Mouse (Mus musculus): ENCODE measurements at regions not wholly inside any gene's neighbourhood (a gene's known extent, or its start where the extent isn't known, plus 50 kb on each side); places are given as distances from the start of the nearest gene placed in this dataset.

GRCm38 (mm10) chr3:45523281-45523680 is 145.1 kb downstream of the Pcdh10 start:
- H3K4me3 ChIP-seq, result no peak overlapping the region
- no peaks in the 10 kb centered on the region for H3K27me3 ChIP-seq (replicated peaks)
- no peaks in the 10 kb centered on the region for H3K9me3 ChIP-seq
- 87% methylated on average over 4 of the region's 4 CpGs for WGBS
- no peak overlapping the region for H3K27ac ChIP-seq
- no peak overlapping the region for H3K4me2 ChIP-seq (replicated peaks)
- H3K4me1 ChIP-seq, result no peaks in the 10 kb centered on the region
- H3K36me3 ChIP-seq, result no peaks in the 10 kb centered on the region
- no peak for ATAC-seq (ENCODE audit: low FRiP score, low read depth)
- no peak overlapping the region for H3K9ac ChIP-seq

- Histone ChIP-seq H3K4me1 (no peaks in the 10 kb centered on the region), H3K4me3 (no peak overlapping the region), H3K27me3 (replicated peaks) (no peaks in the 10 kb centered on the region), H3K9me3 (no peaks in the 10 kb centered on the region), H3K36me3 (no peaks in the 10 kb centered on the region), H3K4me2 (replicated peaks) (no peak overlapping the region), H3K27ac (no peak overlapping the region), H3K9ac (no peak overlapping the region)
- ATAC-seq (ENCODE audit: low FRiP score, low read depth), result no peak
- 91% methylated on average over 3 of the region's 3 CpGs for WGBS
These were observed 168.9 kb downstream of the Pcdh10 start for GRCm38 (mm10) chr3:45547091-45547490.

GRCm38 (mm10) chr3:45555736-45556135 is 177.5 kb downstream of the Pcdh10 start:
- Histone ChIP-seq H3K27ac (no peak overlapping the region), H3K9me3 (no peaks in the 10 kb centered on the region)

GRCm38 (mm10) chr3:45572995-45573394 is 194.8 kb downstream of the Pcdh10 start:
- Histone ChIP-seq H3K27me3 (replicated peaks) (no peaks in the 10 kb centered on the region), H3K4me3 (no peak overlapping the region), H3K9ac (no peak overlapping the region), H3K4me2 (replicated peaks) (no peak overlapping the region), H3K9me3 (no peaks in the 10 kb centered on the region), H3K4me1 (no peaks in the 10 kb centered on the region), H3K36me3 (no peaks in the 10 kb centered on the region), H3K27ac (no peak overlapping the region)
- WGBS, result 90% methylated on average over 1 of the region's 1 CpGs
- no peak for ATAC-seq (ENCODE audit: low FRiP score, low read depth)

More at GRCm38 (mm10) chr3:45555736-45556135, 177.5 kb downstream of the Pcdh10 start:
- H3K4me2 ChIP-seq (replicated peaks), result no peak overlapping the region
- H3K9ac ChIP-seq, result no peak overlapping the region
- H3K27me3 ChIP-seq (replicated peaks), result no peaks in the 10 kb centered on the region
- no peak overlapping the region for H3K4me3 ChIP-seq
- no peak for ATAC-seq (ENCODE audit: low FRiP score, low read depth)
- no peaks in the 10 kb centered on the region for H3K4me1 ChIP-seq
- no peaks in the 10 kb centered on the region for H3K36me3 ChIP-seq
- WGBS, result 28% methylated on average over 1 of the region's 1 CpGs

GRCm38 (mm10) chr3:45577035-45577434 is 198.8 kb downstream of the Pcdh10 start:
- Histone ChIP-seq H3K36me3 (no peaks in the 10 kb centered on the region), H3K27ac (no peak overlapping the region), H3K4me2 (replicated peaks) (no peak overlapping the region), H3K9ac (no peak overlapping the region), H3K27me3 (replicated peaks) (no peaks in the 10 kb centered on the region), H3K4me3 (no peak overlapping the region), H3K9me3 (no peaks in the 10 kb centered on the region), H3K4me1 (no peaks in the 10 kb centered on the region)
- ATAC-seq (ENCODE audit: low FRiP score, low read depth), result no peak
- WGBS, result 91% methylated on average over 1 of the region's 1 CpGs

GRCm38 (mm10) chr3:45593561-45593960 is 215.4 kb downstream of the Pcdh10 start:
- no peak overlapping the region for H3K27ac ChIP-seq
- no peak overlapping the region for H3K9ac ChIP-seq
- H3K36me3 ChIP-seq, result no peaks in the 10 kb centered on the region
- ATAC-seq (ENCODE audit: low FRiP score, low read depth), result no peak
- H3K27me3 ChIP-seq (replicated peaks), result no peaks in the 10 kb centered on the region
- H3K4me1 ChIP-seq, result no peaks in the 10 kb centered on the region
- H3K4me2 ChIP-seq (replicated peaks), result no peak overlapping the region
- no peaks in the 10 kb centered on the region for H3K9me3 ChIP-seq
- H3K4me3 ChIP-seq, result no peak overlapping the region
- 70% methylated on average over 1 of the region's 1 CpGs for WGBS

- no peak overlapping the region for H3K27ac ChIP-seq
- no peak overlapping the region for H3K4me3 ChIP-seq
- no peak overlapping the region for H3K9ac ChIP-seq
- ATAC-seq (ENCODE audit: low FRiP score, low read depth), result no peak
- no peaks in the 10 kb centered on the region for H3K27me3 ChIP-seq (replicated peaks)
- H3K36me3 ChIP-seq, result no peaks in the 10 kb centered on the region
- no peak overlapping the region for H3K4me2 ChIP-seq (replicated peaks)
- 82% methylated on average over 2 of the region's 2 CpGs for WGBS
- no peaks in the 10 kb centered on the region for H3K9me3 ChIP-seq
- no peaks in the 10 kb centered on the region for H3K4me1 ChIP-seq
These were observed 224.1 kb downstream of the Pcdh10 start for GRCm38 (mm10) chr3:45602278-45602677.

GRCm38 (mm10) chr3:45603151-45603550 is 225.0 kb downstream of the Pcdh10 start:
- no peaks in the 10 kb centered on the region for H3K27me3 ChIP-seq (replicated peaks)
- WGBS, result 83% methylated on average over 5 of the region's 5 CpGs
- no peaks in the 10 kb centered on the region for H3K4me1 ChIP-seq
- H3K36me3 ChIP-seq, result no peaks in the 10 kb centered on the region
- H3K9me3 ChIP-seq, result no peaks in the 10 kb centered on the region
- H3K9ac ChIP-seq, result no peak overlapping the region
- H3K4me2 ChIP-seq (replicated peaks), result no peak overlapping the region
- H3K27ac ChIP-seq, result no peak overlapping the region
- no peak overlapping the region for H3K4me3 ChIP-seq
- no peak for ATAC-seq (ENCODE audit: low FRiP score, low read depth)

GRCm38 (mm10) chr3:45620729-45621128 is 242.5 kb downstream of the Pcdh10 start:
- Histone ChIP-seq H3K36me3 (no peaks in the 10 kb centered on the region), H3K4me3 (no peak overlapping the region), H3K9me3 (no peaks in the 10 kb centered on the region), H3K27me3 (replicated peaks) (no peaks in the 10 kb centered on the region), H3K4me1 (no peaks in the 10 kb centered on the region), H3K27ac (no peak overlapping the region), H3K4me2 (replicated peaks) (no peak overlapping the region), H3K9ac (no peak overlapping the region)
- no peak for ATAC-seq (ENCODE audit: low FRiP score, low read depth)

GRCm38 (mm10) chr3:45645856-45646450 is 267.8 kb downstream of the Pcdh10 start:
- Histone ChIP-seq H3K4me2 (replicated peaks) (no peak overlapping the region), H3K9me3 (no peaks in the 10 kb centered on the region), H3K36me3 (no peaks in the 10 kb centered on the region), H3K27me3 (replicated peaks) (no peaks in the 10 kb centered on the region), H3K4me3 (no peak overlapping the region), H3K27ac (no peak overlapping the region), H3K4me1 (no peaks in the 10 kb centered on the region), H3K9ac (no peak overlapping the region)
- 61% methylated on average over 6 of the region's 6 CpGs for WGBS
- no peak for ATAC-seq (ENCODE audit: low FRiP score, low read depth)

GRCm38 (mm10) chr3:45649361-45649760 is 271.2 kb downstream of the Pcdh10 start:
- no peak overlapping the region for H3K27ac ChIP-seq
- H3K9me3 ChIP-seq, result no peaks in the 10 kb centered on the region
- H3K27me3 ChIP-seq (replicated peaks), result no peaks in the 10 kb centered on the region
- no peaks in the 10 kb centered on the region for H3K4me1 ChIP-seq
- no peak overlapping the region for H3K4me3 ChIP-seq
- H3K36me3 ChIP-seq, result no peaks in the 10 kb centered on the region
- no peak for ATAC-seq (ENCODE audit: low FRiP score, low read depth)
- no peak overlapping the region for H3K9ac ChIP-seq
- H3K4me2 ChIP-seq (replicated peaks), result no peak overlapping the region

GRCm38 (mm10) chr3:45657023-45657422 is 278.8 kb downstream of the Pcdh10 start:
- H3K4me3 ChIP-seq, result no peak overlapping the region
- 92% methylated on average over 5 of the region's 5 CpGs for WGBS
- ATAC-seq (ENCODE audit: low FRiP score, low read depth), result no peak

GRCm38 (mm10) chr3:45658093-45658776 is 280.0 kb downstream of the Pcdh10 start:
- Histone ChIP-seq H3K4me3 (no peak overlapping the region), H3K9me3 (no peaks in the 10 kb centered on the region), H3K36me3 (no peaks in the 10 kb centered on the region), H3K9ac (no peak overlapping the region), H3K4me1 (no peaks in the 10 kb centered on the region), H3K4me2 (replicated peaks) (no peak overlapping the region), H3K27ac (no peak overlapping the region), H3K27me3 (replicated peaks) (no peaks in the 10 kb centered on the region)
- 90% methylated on average over 2 of the region's 2 CpGs for WGBS
- no peak for ATAC-seq (ENCODE audit: low FRiP score, low read depth)

More at GRCm38 (mm10) chr3:45657023-45657422, 278.8 kb downstream of the Pcdh10 start:
- Histone ChIP-seq H3K4me2 (replicated peaks) (no peak overlapping the region), H3K27me3 (replicated peaks) (no peaks in the 10 kb centered on the region), H3K27ac (no peak overlapping the region), H3K9ac (no peak overlapping the region), H3K9me3 (no peaks in the 10 kb centered on the region), H3K36me3 (no peaks in the 10 kb centered on the region), H3K4me1 (no peaks in the 10 kb centered on the region)

Data from neural tube, embryonic 12.5 days (tissue).